Mouse (Mus musculus): Measurements from ENCODE around the gene Elavl2. TPM values are rescaled to one million over a fixed set of nuclear protein-coding genes. Genes with fewer than 3 reads are reported as not detected.

Gene Elavl2
- polyA plus RNA-seq (2011; ENCODE audit: insufficient read length, low read depth, missing spikeins): 2.0 and 4.5 TPM in 2 replicates

- TF ChIP-seq CTCF (IDR thresholded peaks at IDR 0.05; ENCODE audit: borderline replicate concordance, insufficient read depth, low read length): no peak
- TF ChIP-seq POLR2A (IDR thresholded peaks at IDR 0.05; ENCODE audit: low read depth, low read length): no peak
- Histone ChIP-seq H3K27ac (ENCODE audit: insufficient read depth, low read length) (no peak within 1 kb of the TSS), H3K4me3 (ENCODE audit: insufficient read depth, low read length) (no peak within 1 kb of the TSS), H3K4me1 (ENCODE audit: control insufficient read depth, insufficient read depth, low read length) (no peaks in the 10 kb centered on the region)
Observed at GRCm38 (mm10) chr4:91400423-91400822, at the start of gene Elavl2. Gene Elavl2, minus strand, starts transcription at chr4:91400785.

DNA sequence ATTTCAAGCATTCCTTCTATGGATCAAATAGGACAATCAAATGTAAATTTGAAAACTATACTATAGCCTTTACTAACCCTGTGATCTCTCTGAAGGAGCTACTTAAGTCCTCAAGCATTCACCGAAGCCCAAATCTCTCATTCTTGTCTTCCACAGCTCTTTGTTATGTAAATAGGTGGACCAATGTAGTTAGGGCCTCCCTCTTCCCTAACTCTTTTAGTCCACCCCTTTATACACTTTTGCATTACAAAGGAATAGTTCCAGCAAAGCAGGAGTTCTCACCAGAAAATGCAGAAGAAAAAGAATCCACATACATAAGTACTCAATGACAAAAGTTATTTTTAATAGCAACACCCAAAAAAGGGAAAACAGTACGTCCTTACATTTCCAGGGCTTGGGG lies 47.3 kb upstream of the Elavl2 start:
- H3K27ac ChIP-seq (ENCODE audit: insufficient read depth, low read length): no peak overlapping the region
- no peaks in the 10 kb centered on the region for H3K4me1 ChIP-seq (ENCODE audit: control insufficient read depth, insufficient read depth, low read length)
- TF ChIP-seq CTCF (IDR thresholded peaks at IDR 0.05; ENCODE audit: borderline replicate concordance, insufficient read depth, low read length) (no peak), POLR2A (IDR thresholded peaks at IDR 0.05; ENCODE audit: low read depth, low read length) (no peak)
- H3K4me3 ChIP-seq (ENCODE audit: insufficient read depth, low read length): no peak overlapping the region

DNA sequence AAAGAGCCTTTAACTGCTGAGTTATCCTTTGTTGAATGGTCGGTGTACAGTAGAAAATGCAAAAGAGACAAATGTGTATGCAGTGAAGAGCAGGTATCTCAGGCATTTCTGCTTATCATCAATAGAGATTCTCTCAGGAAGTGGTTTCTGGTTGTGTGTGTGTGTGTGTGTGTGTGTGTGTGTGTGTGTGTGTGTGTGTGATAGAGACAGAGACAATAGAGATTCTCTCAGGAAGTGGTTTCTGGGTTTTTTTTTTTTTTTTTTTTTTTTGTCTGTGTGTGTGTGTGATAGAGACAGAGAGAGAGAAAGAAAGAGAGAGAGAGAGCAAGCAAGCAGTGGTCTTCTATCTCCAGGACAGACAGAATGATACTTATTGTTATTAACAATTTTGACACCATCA lies 15.0 kb upstream of the Elavl2 start:
- Histone ChIP-seq H3K4me1 (ENCODE audit: control insufficient read depth, insufficient read depth, low read length) (no peaks in the 10 kb centered on the region), H3K4me3 (ENCODE audit: insufficient read depth, low read length) (no peak overlapping the region), H3K27ac (ENCODE audit: insufficient read depth, low read length) (no peak overlapping the region)
- TF ChIP-seq CTCF (IDR thresholded peaks at IDR 0.05; ENCODE audit: borderline replicate concordance, insufficient read depth, low read length) (no peak), POLR2A (IDR thresholded peaks at IDR 0.05; ENCODE audit: low read depth, low read length) (no peak)

- Histone ChIP-seq H3K27ac (ENCODE audit: insufficient read depth, low read length) (no peak overlapping the region), H3K4me3 (ENCODE audit: insufficient read depth, low read length) (no peak overlapping the region), H3K4me1 (ENCODE audit: control insufficient read depth, insufficient read depth, low read length) (no peaks in the 10 kb centered on the region)
- no peak for TF ChIP-seq POLR2A (IDR thresholded peaks at IDR 0.05; ENCODE audit: low read depth, low read length)
- no peak for TF ChIP-seq CTCF (IDR thresholded peaks at IDR 0.05; ENCODE audit: borderline replicate concordance, insufficient read depth, low read length)
Observed at GRCm38 (mm10) chr4:91405047-91405446, 4.5 kb upstream of the Elavl2 start.

DNA sequence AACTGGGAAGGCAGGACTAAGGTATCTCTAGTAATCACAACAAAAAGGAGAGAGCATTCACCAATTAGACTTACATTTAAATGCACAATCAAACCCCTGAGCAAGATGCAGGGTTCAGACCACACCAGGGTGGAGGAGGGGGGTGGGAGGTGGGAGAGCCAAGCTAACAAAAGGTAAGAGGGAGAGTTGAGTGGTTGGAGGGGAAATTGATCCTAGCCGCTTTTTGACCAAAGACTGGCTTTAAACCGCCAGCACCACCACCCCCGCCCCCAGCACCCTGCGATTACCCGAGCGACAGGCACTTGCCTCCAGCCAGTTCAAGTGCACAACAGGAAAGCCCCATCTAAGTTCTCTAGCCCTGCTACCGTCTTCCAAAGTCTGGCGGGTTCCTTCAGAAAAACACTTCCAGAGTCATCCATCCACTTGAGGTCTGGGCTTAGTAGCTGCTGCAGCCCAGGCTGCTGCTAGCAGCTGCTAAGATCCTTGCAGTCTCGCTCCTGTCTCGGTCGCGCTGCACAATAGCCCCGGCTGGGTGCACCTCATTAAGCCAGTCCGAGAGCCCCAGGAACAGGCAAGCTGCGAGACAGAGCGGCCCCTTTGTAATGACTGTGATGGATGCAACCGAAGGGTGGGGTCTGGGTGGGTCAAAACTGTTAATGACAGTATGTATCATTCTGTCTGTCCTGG lies 932 bp downstream of the Elavl2 start:
- no peak for TF ChIP-seq CTCF (IDR thresholded peaks at IDR 0.05; ENCODE audit: borderline replicate concordance, insufficient read depth, low read length)
- no peak for TF ChIP-seq POLR2A (IDR thresholded peaks at IDR 0.05; ENCODE audit: low read depth, low read length)
- Histone ChIP-seq H3K4me1 (ENCODE audit: control insufficient read depth, insufficient read depth, low read length) (no peaks in the 10 kb centered on the region), H3K27ac (ENCODE audit: insufficient read depth, low read length) (no peak overlapping the region), H3K4me3 (ENCODE audit: insufficient read depth, low read length) (no peak overlapping the region)

- H3K4me1 ChIP-seq (ENCODE audit: control insufficient read depth, insufficient read depth, low read length): no peaks in the 10 kb centered on the region
- TF ChIP-seq CTCF (IDR thresholded peaks at IDR 0.05; ENCODE audit: borderline replicate concordance, insufficient read depth, low read length): no peak
- TF ChIP-seq POLR2A (IDR thresholded peaks at IDR 0.05; ENCODE audit: low read depth, low read length): no peak
- no peak overlapping the region for H3K4me3 ChIP-seq (ENCODE audit: insufficient read depth, low read length)
- no peak overlapping the region for H3K27ac ChIP-seq (ENCODE audit: insufficient read depth, low read length)
Observed at GRCm38 (mm10) chr4:91391987-91392598, 8.5 kb downstream of the Elavl2 start.

DNA sequence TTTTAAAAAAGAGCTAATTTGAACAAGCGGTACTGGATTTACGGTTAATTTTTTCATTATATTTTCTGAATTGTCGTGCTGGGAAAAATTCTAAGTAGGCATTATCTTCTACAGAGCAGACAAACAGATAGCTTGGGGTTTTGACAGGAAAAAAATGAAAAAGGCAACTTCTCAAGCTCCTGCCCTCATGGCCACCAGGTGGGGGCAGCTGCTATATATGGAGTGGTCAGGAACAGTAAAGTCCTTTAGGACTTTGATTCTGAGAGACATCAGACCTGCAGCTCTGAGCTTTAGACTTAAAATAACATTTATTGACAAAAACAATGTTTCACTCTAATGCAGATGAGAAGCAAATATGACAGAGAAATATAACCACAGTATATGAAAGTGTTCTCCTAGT lies 12.9 kb downstream of the Elavl2 start:
- Histone ChIP-seq H3K4me3 (ENCODE audit: insufficient read depth, low read length) (no peak overlapping the region), H3K4me1 (ENCODE audit: control insufficient read depth, insufficient read depth, low read length) (no peaks in the 10 kb centered on the region), H3K27ac (ENCODE audit: insufficient read depth, low read length) (no peak overlapping the region)
- no peak for TF ChIP-seq CTCF (IDR thresholded peaks at IDR 0.05; ENCODE audit: borderline replicate concordance, insufficient read depth, low read length)
- no peak for TF ChIP-seq POLR2A (IDR thresholded peaks at IDR 0.05; ENCODE audit: low read depth, low read length)

- H3K27ac ChIP-seq (ENCODE audit: insufficient read depth, low read length): no peak overlapping the region
- TF ChIP-seq POLR2A (IDR thresholded peaks at IDR 0.05; ENCODE audit: low read depth, low read length) (no peak), CTCF (IDR thresholded peaks at IDR 0.05; ENCODE audit: borderline replicate concordance, insufficient read depth, low read length) (no peak)
- no peaks in the 10 kb centered on the region for H3K4me1 ChIP-seq (ENCODE audit: control insufficient read depth, insufficient read depth, low read length)
- no peak overlapping the region for H3K4me3 ChIP-seq (ENCODE audit: insufficient read depth, low read length)
Observed at GRCm38 (mm10) chr4:91381201-91381627, 19.4 kb downstream of the Elavl2 start.

DNA sequence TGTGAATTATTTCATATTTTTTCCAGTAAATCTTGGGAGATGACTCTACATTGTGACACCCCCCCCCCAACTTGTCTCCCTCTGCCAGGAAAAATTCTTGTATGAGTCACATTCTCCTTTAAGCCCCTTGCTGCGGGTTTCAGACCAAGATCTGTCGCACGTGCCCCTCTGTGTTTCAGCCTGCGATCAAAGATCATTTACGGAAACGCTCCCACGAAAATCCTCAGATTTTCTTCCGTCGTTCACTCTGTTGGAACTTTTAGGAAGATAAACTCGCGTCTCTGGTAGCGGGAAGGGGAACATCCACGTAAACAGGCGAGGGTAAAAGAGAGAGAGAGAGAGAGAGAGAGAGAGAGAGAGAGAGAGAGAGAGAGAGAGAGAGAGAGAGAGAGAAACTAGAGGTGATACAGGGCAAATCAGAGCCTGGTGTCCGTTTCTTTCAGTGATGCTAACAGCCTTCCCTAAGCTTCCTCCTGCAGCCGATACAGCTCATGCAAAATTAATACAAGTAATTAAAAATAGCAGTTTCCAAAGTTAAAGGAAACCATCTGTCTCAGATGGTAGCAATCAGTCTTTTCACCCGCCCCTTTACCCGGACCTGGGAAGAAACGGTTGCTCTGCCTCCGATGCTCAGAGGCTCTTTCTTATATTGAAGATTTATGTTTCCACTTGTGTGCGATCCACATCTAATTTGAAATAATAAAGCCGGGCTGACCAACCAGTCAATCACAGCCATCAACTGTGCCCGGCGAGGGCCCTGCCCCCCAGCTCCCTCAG lies 20.1 kb downstream of the Elavl2 start:
- no peak overlapping the region for H3K4me3 ChIP-seq (ENCODE audit: insufficient read depth, low read length)
- no peak overlapping the region for H3K27ac ChIP-seq (ENCODE audit: insufficient read depth, low read length)
- TF ChIP-seq POLR2A (IDR thresholded peaks at IDR 0.05; ENCODE audit: low read depth, low read length) (no peak), CTCF (IDR thresholded peaks at IDR 0.05; ENCODE audit: borderline replicate concordance, insufficient read depth, low read length) (no peak)
- no peaks in the 10 kb centered on the region for H3K4me1 ChIP-seq (ENCODE audit: control insufficient read depth, insufficient read depth, low read length)

DNA sequence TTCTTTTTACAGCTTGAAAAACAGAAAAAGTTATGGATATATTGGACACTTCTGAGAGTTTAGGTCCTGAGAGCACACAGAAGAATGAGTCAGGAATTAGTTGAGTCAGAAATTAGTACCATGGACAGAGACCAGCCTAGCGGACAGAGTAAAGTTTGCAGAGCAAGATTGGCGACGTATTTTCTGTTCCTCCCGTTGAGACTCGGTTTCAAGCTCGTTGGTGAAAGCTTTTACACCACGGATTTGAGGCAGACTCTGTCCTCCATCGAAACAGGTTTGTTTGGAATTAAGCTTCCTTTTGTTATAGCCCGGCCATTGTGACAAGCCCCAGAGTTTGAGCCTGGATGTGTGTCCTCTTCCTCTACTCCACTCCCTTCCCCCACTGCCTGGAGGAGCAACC lies 21.0 kb downstream of the Elavl2 start:
- no peaks in the 10 kb centered on the region for H3K4me1 ChIP-seq (ENCODE audit: control insufficient read depth, insufficient read depth, low read length)
- H3K27ac ChIP-seq (ENCODE audit: insufficient read depth, low read length): no peak overlapping the region
- H3K4me3 ChIP-seq (ENCODE audit: insufficient read depth, low read length): no peak overlapping the region
- TF ChIP-seq CTCF (IDR thresholded peaks at IDR 0.05; ENCODE audit: borderline replicate concordance, insufficient read depth, low read length) (no peak), POLR2A (IDR thresholded peaks at IDR 0.05; ENCODE audit: low read depth, low read length) (no peak)

Data from embryonic fibroblast, embryonic 13.5 days (primary cell).